Mouse (Mus musculus) regulatory T cell (primary cell): ENCODE measurements around the gene Wdr90.

Source experiments
- in situ Hi-C: fragments of 300-600 bp; cut with MboI, MseI; formaldehyde crosslinking; loops from one replicate; pipeline ENCODE4 v1.15.1; 2025; ENCODE audit warnings: high pct_unique_total_duplicates

Gene Wdr90

GRCm38 (mm10) chr17:25808789-25809605, 52.3 kb downstream of the Wdr90 start, which contains the start of gene Fbxl16:
Gene Fbxl16, plus strand, starts transcription at chr17:25809085.
- in situ Hi-C loops: loop anchor here (5.0 kb wide), 1 partner anchor 337 kb away; no protein-coding TSS in a partner anchor

- in situ Hi-C loops: loop anchor here (5.0 kb wide), 1 partner anchor 336 kb away; no protein-coding TSS in a partner anchor
Observed at GRCm38 (mm10) chr17:25808028-25808427, 53.3 kb downstream of the Wdr90 start.

GRCm38 (mm10) chr17:25807452-25807851, 53.8 kb downstream of the Wdr90 start:
- in situ Hi-C loops: loop anchor here (5.0 kb wide), 1 partner anchor 335 kb away; no protein-coding TSS in a partner anchor

- in situ Hi-C loops: loop anchor here (5.0 kb wide), 1 partner anchor 334 kb away; no protein-coding TSS in a partner anchor
Observed at GRCm38 (mm10) chr17:25806507-25806906, 54.8 kb downstream of the Wdr90 start.

GRCm38 (mm10) chr17:25802825-25803517, 58.3 kb downstream of the Wdr90 start:
- in situ Hi-C loops: loop anchor here (5.0 kb wide), 2 partner anchors 36 to 66 kb away; partner anchors contain the start of gene Mslnl

- in situ Hi-C loops: loop anchor here (5.0 kb wide), 2 partner anchors 34 to 64 kb away; partner anchors contain the start of gene Mslnl
Observed at GRCm38 (mm10) chr17:25801029-25801428, 60.3 kb downstream of the Wdr90 start.

DNA sequence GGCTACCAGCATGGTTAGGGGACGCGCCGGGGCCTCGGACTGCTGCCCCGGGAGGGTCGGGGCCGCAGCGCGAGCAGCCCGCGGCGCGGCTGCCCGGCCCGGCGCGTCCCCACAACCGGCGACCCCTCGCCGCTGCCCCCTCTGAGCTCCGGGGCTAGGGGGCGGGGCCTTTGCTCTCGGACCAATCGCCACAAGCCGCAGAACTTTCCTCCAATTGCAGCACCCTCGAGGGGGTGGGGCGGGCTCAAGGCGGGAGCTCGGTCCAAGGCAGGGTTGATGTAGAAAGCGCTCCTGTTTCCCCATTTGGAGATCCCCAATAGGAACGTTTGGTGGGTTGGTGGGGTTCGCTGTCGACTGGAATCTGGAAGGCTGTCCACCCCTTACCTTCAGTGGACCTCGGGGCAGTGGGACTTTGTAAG, 64.3 kb downstream of the Wdr90 start, which contains the start of gene Metrn:
TSS of gene Metrn (minus strand) at position 186 of the 419 bp plus-strand sequence.
- in situ Hi-C loops: loop anchor here (10.0 kb wide), 1 partner anchor 222 kb away; the partner anchor contains the start of genes Lmf1 and Sox8

GRCm38 (mm10) chr17:25796211-25796771, 65.0 kb downstream of the Wdr90 start:
- in situ Hi-C loops: loop anchor here (10.0 kb wide), 1 partner anchor 221 kb away; the partner anchor contains the start of genes Lmf1 and Sox8

- in situ Hi-C loops: loop anchor here (10.0 kb wide), 1 partner anchor 221 kb away; the partner anchor contains the start of genes Lmf1 and Sox8
Observed at GRCm38 (mm10) chr17:25795609-25796092, 65.7 kb downstream of the Wdr90 start, which contains the start of gene AC134908.4. Gene AC134908.4, minus strand, starts transcription at chr17:25795659.

DNA sequence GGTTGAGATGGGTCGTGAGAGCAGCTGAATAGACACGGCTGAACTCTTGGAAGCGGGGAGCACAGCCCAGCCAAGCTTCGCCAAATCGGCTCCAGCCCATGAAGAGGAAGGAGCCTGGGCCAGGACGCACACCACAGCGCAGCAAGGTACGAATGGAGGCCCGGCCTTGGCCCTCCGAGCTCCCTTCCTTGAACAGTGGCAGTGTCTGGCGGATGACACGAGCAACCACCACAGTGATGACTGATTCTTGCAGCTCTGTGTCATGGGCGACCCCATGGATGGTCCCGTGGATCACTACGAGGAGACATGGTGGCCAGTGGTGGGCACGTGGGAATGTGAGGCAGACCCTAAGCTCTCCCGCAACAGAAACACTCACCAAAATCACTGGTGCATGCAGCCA, 66.3 kb downstream of the Wdr90 start:
- in situ Hi-C loops: loop anchor here (10.0 kb wide), 1 partner anchor 220 kb away; the partner anchor contains the start of genes Lmf1 and Sox8
